Mouse (Mus musculus) thymus, adult 2 months (tissue): ENCODE data around the gene Map1b. TPM values are rescaled to one million over a fixed set of nuclear protein-coding genes. Genes with fewer than 3 reads are reported as not detected.

Source experiments
- DNase-seq: peaks from one replicate; pipeline ENCODE4 v3.0.0; 2021
- H3K27ac ChIP-seq: fragments of 200-500 bp; 2 replicates; pipeline ENCODE4 v1.5.1; 2012; ENCODE audit warnings: low read length, control low read depth; ENCODE audit not compliant: control insufficient read depth, insufficient read depth
- H3K27me3 ChIP-seq: fragments of 200-500 bp; 2 replicates; pipeline ENCODE4 v1.6.1; 2012; ENCODE audit warnings: mild to moderate bottlenecking, low read length, moderate library complexity, mixed read lengths; ENCODE audit not compliant: control insufficient read depth, insufficient read depth
- H3K36me3 ChIP-seq: fragments of 200-500 bp; 2 replicates; pipeline ENCODE4 v1.6.1; 2012; ENCODE audit warnings: mild to moderate bottlenecking, low read length, moderate library complexity; ENCODE audit not compliant: control insufficient read depth, insufficient read depth
- H3K4me1 ChIP-seq: fragments of 200-500 bp; replicated peaks from 2 replicates; pipeline ENCODE4 v1.6.1; 2012; ENCODE audit warnings: low read length; ENCODE audit not compliant: control insufficient read depth, insufficient read depth
- H3K4me3 ChIP-seq: fragments of 200-500 bp; 2 replicates; pipeline ENCODE4 v1.5.1; 2012; ENCODE audit warnings: mild to moderate bottlenecking, low read length, control low read depth, moderate library complexity; ENCODE audit not compliant: control insufficient read depth, insufficient read depth
- CTCF ChIP-seq: fragments of 200-500 bp; IDR thresholded peaks from 2 replicates; pipeline ENCODE4 v1.5.1; 2012; ENCODE audit warnings: mild to moderate bottlenecking, control low read depth, low read length, moderate library complexity, borderline replicate concordance; ENCODE audit not compliant: control insufficient read depth, poor library complexity, insufficient read depth; ENCODE audit errors: extremely low read depth
- POLR2A ChIP-seq: fragments of 200-500 bp; IDR thresholded peaks from 2 replicates; pipeline ENCODE4 v1.6.1; 2012; ENCODE audit warnings: mild to moderate bottlenecking, low read length, control low read depth, moderate library complexity; ENCODE audit not compliant: control insufficient read depth, poor library complexity, insufficient read depth; ENCODE audit errors: extremely low read depth
- WGBS: fragments of 180-500 bp; shearing (Covaris S2); methylation state at CpG from one replicate; pipeline ENCODE4 v1.1.7; 2018; 5-methylcytosine and 5-hydroxymethylcytosine counted together
- polyA plus RNA-seq: library from polyadenylated mRNA; depleted of rRNA; stranded (reverse); fragments of >200 nt; gene quantifications from 2 replicates; pipeline ENCODE4 v1.2.3, GENCODE M21; 2012; rRNA removed

Gene Map1b
- polyA plus RNA-seq, 1 experiment: 0.92 TPM

GRCm38 (mm10) chr13:99377055-99377454 lies 139.3 kb downstream of the Map1b start:
- H3K4me1 ChIP-seq: no peaks in the 10 kb centered on the region
- no peak for TF ChIP-seq POLR2A
- TF ChIP-seq CTCF: no peak
- H3K36me3 ChIP-seq: no peaks in the 10 kb centered on the region
- DNase-seq: no peak
- no peak overlapping the region for H3K27ac ChIP-seq
- 97% methylated on average over 6 of the region's 6 CpGs for WGBS
- H3K27me3 ChIP-seq: no peaks in the 10 kb centered on the region
- H3K4me3 ChIP-seq: no peak overlapping the region

- peak; percentile 65 for DNase-seq
- no peak overlapping the region for H3K27ac ChIP-seq
- no peaks in the 10 kb centered on the region for H3K36me3 ChIP-seq
- H3K4me1 ChIP-seq: no peaks in the 10 kb centered on the region
- 42% methylated on average over 6 of the region's 6 CpGs for WGBS
- no peak overlapping the region for H3K4me3 ChIP-seq
- H3K27me3 ChIP-seq: no peaks in the 10 kb centered on the region
- TF ChIP-seq CTCF (no peak), POLR2A (no peak)
Measured at GRCm38 (mm10) chr13:99375550-99375949, 140.8 kb downstream of the Map1b start.

- Histone ChIP-seq H3K27me3 (no peaks in the 10 kb centered on the region), H3K36me3 (no peaks in the 10 kb centered on the region), H3K4me3 (no peak overlapping the region), H3K27ac (no peak overlapping the region), H3K4me1 (no peaks in the 10 kb centered on the region)
- DNase-seq: no peak
- WGBS: 95% methylated on average over 4 of the region's 4 CpGs
- TF ChIP-seq POLR2A: no peak
Measured at GRCm38 (mm10) chr13:99374191-99374590, 142.1 kb downstream of the Map1b start.

- Histone ChIP-seq H3K27ac (no peak overlapping the region), H3K36me3 (no peaks in the 10 kb centered on the region), H3K27me3 (no peaks in the 10 kb centered on the region), H3K4me3 (no peak overlapping the region), H3K4me1 (no peaks in the 10 kb centered on the region)
- 91% methylated on average over 7 of the region's 7 CpGs for WGBS
- no peak for DNase-seq
- TF ChIP-seq CTCF (no peak), POLR2A (no peak)
Measured at GRCm38 (mm10) chr13:99373684-99374083, 142.7 kb downstream of the Map1b start.

Other genes starting within 250 kb of the Map1b start
- gene Ptcd2, start 171.8 kb downstream of the Map1b start, polyA plus RNA-seq: 19.2 and 20.6 TPM in 2 replicates
- gene Mrps27, start 171.8 kb downstream of the Map1b start, polyA plus RNA-seq: 12.7 and 16.1 TPM in 2 replicates